Mouse (Mus musculus): Measurements from ENCODE around the gene Anapc7.

Gene Anapc7

GRCm38 (mm10) chr5:122421271-122422068 is at the start of gene Anapc7:
TSS of gene Anapc7 (plus strand) at chr5:122421693.
- DNase-seq (ENCODE audit: low spot score): no peak

GRCm38 (mm10) chr5:122372192-122372769 is 49.2 kb upstream of the Anapc7 start, which contains the start of gene Fam216a:
TSS of gene Fam216a (minus strand) at chr5:122372364.
- peak; percentile 99 for DNase-seq (ENCODE audit: low spot score)

GRCm38 (mm10) chr5:122372878-122373277 is 48.6 kb upstream of the Anapc7 start:
- no peak for DNase-seq (ENCODE audit: low spot score)

- DNase-seq (ENCODE audit: low spot score): no peak
Measured at GRCm38 (mm10) chr5:122377101-122377833, 44.2 kb upstream of the Anapc7 start.

- no peak for DNase-seq (ENCODE audit: low spot score)
Measured at GRCm38 (mm10) chr5:122378171-122378570, 43.3 kb upstream of the Anapc7 start.

GRCm38 (mm10) chr5:122379374-122380155 is 41.9 kb upstream of the Anapc7 start:
- DNase-seq (ENCODE audit: low spot score): peak; percentile 59

GRCm38 (mm10) chr5:122390006-122390405 is 31.5 kb upstream of the Anapc7 start:
- no peak for DNase-seq (ENCODE audit: low spot score)

- no peak for DNase-seq (ENCODE audit: low spot score)
Measured at GRCm38 (mm10) chr5:122390671-122391070, 30.8 kb upstream of the Anapc7 start.

- no peak for DNase-seq (ENCODE audit: low spot score)
Measured at GRCm38 (mm10) chr5:122391178-122391785, 30.2 kb upstream of the Anapc7 start.

GRCm38 (mm10) chr5:122391786-122392180 is 29.7 kb upstream of the Anapc7 start, which contains the start of gene Arpc3:
TSS of gene Arpc3 (plus strand) at chr5:122391878.
- peak; percentile 91 for DNase-seq (ENCODE audit: low spot score)

GRCm38 (mm10) chr5:122392227-122393004 is 29.1 kb upstream of the Anapc7 start:
- DNase-seq (ENCODE audit: low spot score): no peak

- peak; percentile 68 for DNase-seq (ENCODE audit: low spot score)
Measured at GRCm38 (mm10) chr5:122393887-122394286, 27.6 kb upstream of the Anapc7 start.

- no peak for DNase-seq (ENCODE audit: low spot score)
Measured at GRCm38 (mm10) chr5:122396791-122397190, 24.7 kb upstream of the Anapc7 start.

- DNase-seq (ENCODE audit: low spot score): no peak
Measured at GRCm38 (mm10) chr5:122397495-122397894, 24.0 kb upstream of the Anapc7 start.

- no peak for DNase-seq (ENCODE audit: low spot score)
Measured at GRCm38 (mm10) chr5:122399871-122400270, 21.6 kb upstream of the Anapc7 start.

GRCm38 (mm10) chr5:122400628-122401302 is 20.7 kb upstream of the Anapc7 start:
- no peak for DNase-seq (ENCODE audit: low spot score)

- DNase-seq (ENCODE audit: low spot score): peak; percentile 76
Measured at GRCm38 (mm10) chr5:122401303-122401640, 20.2 kb upstream of the Anapc7 start.

GRCm38 (mm10) chr5:122402160-122402559 is 19.3 kb upstream of the Anapc7 start:
- no peak for DNase-seq (ENCODE audit: low spot score)

GRCm38 (mm10) chr5:122402772-122403171 is 18.7 kb upstream of the Anapc7 start:
- no peak for DNase-seq (ENCODE audit: low spot score)

- no peak for DNase-seq (ENCODE audit: low spot score)
Measured at GRCm38 (mm10) chr5:122403362-122403761, 18.1 kb upstream of the Anapc7 start.
